Mouse (Mus musculus) neural tube, embryonic 11.5 days (tissue): ENCODE results near the gene Edil3. TPM values are rescaled to one million over a fixed set of nuclear protein-coding genes. Genes with fewer than 3 reads are reported as not detected.
"Not testable (repeated sequence)": the region's sequence is repeated elsewhere in the genome, so short reads cannot be mapped to it uniquely, and the experiment has no call there.

Experiments used
- ATAC-seq: fragments of 200-750 bp; cut with Nextera tagmentation; 2 replicates; pipeline ENCODE4 v1.8.0; 2017; ENCODE audit warnings: moderate number of reproducible peaks, mild to moderate bottlenecking, moderate TSS enrichment, moderate library complexity; ENCODE audit not compliant: insufficient read depth, low FRiP score, low TSS enrichment
- DNase-seq: peaks from one replicate; pipeline ENCODE4 v3.0.0-alpha.2; 2015; ENCODE audit warnings: low spot score
- H3K27ac ChIP-seq: fragments of 300-500 bp; sonication (generic); 2 replicates; pipeline ENCODE4 v1.5.1; 2014; ENCODE audit warnings: low read depth, mild to moderate bottlenecking, low read length
- H3K27me3 ChIP-seq: fragments of 300-500 bp; sonication (generic); 2 replicates; pipeline ENCODE4 v1.6.1; 2014; ENCODE audit warnings: mild to moderate bottlenecking, low read length, mixed read lengths; ENCODE audit not compliant: control insufficient read depth, insufficient read depth
- H3K36me3 ChIP-seq: fragments of 300-500 bp; sonication (generic); 2 replicates; pipeline ENCODE4 v1.6.1; 2014; ENCODE audit warnings: mild to moderate bottlenecking, low read length, moderate library complexity, mixed read lengths; ENCODE audit not compliant: control insufficient read depth, insufficient read depth
- H3K4me1 ChIP-seq: fragments of 300-500 bp; sonication (generic); 2 replicates; pipeline ENCODE4 v1.6.1; 2014; ENCODE audit warnings: low read length, mixed read lengths; ENCODE audit not compliant: control insufficient read depth, insufficient read depth
- H3K4me2 ChIP-seq: fragments of 300-500 bp; sonication (generic); 2 replicates; pipeline ENCODE4 v1.6.1; 2014; ENCODE audit warnings: low read depth, mild to moderate bottlenecking, moderate library complexity
- H3K4me3 ChIP-seq: fragments of 300-500 bp; sonication (generic); 2 replicates; pipeline ENCODE4 v1.5.1; 2014; ENCODE audit warnings: low read depth, low read length
- H3K9ac ChIP-seq: fragments of 300-500 bp; sonication (generic); 2 replicates; pipeline ENCODE4 v1.6.1; 2014; ENCODE audit warnings: mild to moderate bottlenecking, low read length
- H3K9me3 ChIP-seq: fragments of 300-500 bp; sonication (generic); 2 replicates; pipeline ENCODE4 v1.6.1; 2016; ENCODE audit warnings: low read length; ENCODE audit not compliant: control insufficient read depth
- WGBS: fragments of 180-500 bp; shearing (Covaris S2); extraction: QIAGEN DNeasy Blood & Tissue Kit; methylation state at CpG from one replicate; pipeline ENCODE4 v1.1.7; 2014; 5-methylcytosine and 5-hydroxymethylcytosine counted together
- polyA plus RNA-seq: library from polyadenylated mRNA; unstranded; fragments of >200 nt; fragmentation: Nextera tagmentation; extraction: Ambion mirVana; gene quantifications from 2 replicates; pipeline ENCODE4 v1.2.1, GENCODE M21; 2014

The Edil3 gene
- polyA plus RNA-seq, 1 experiment from 2014 or later = 45.1 TPM

- Histone ChIP-seq H3K27ac (no peak overlapping the region), H3K27me3 (no peaks in the 10 kb centered on the region), H3K4me3 (no peak overlapping the region), H3K36me3 (no peaks in the 10 kb centered on the region), H3K4me1 (no peaks in the 10 kb centered on the region), H3K9me3 (no peaks in the 10 kb centered on the region), H3K9ac (no peak overlapping the region), H3K4me2 (no peak overlapping the region)
- DNase-seq (peak; percentile 42), ATAC-seq (peak; percentile 63; the same call in 1 of the 2 replicates)
- WGBS = 32% methylated on average over 3 of the region's 3 CpGs
Measured at GRCm38 (mm10) chr13:89029817-89030539, 208.7 kb downstream of the Edil3 start.

GRCm38 (mm10) chr13:89035711-89036110 lies 214.4 kb downstream of the Edil3 start:
- no peak overlapping the region for H3K4me2 ChIP-seq
- H3K27me3 ChIP-seq = no peaks in the 10 kb centered on the region
- ATAC-seq = no peak
- no peaks in the 10 kb centered on the region for H3K36me3 ChIP-seq
- no peak overlapping the region for H3K4me3 ChIP-seq
- DNase-seq = no peak
- H3K4me1 ChIP-seq = no peaks in the 10 kb centered on the region
- WGBS = 77% methylated on average over 2 of the region's 2 CpGs
- H3K9ac ChIP-seq = no peak overlapping the region
- no peaks in the 10 kb centered on the region for H3K9me3 ChIP-seq
- H3K27ac ChIP-seq = no peak overlapping the region

DNA sequence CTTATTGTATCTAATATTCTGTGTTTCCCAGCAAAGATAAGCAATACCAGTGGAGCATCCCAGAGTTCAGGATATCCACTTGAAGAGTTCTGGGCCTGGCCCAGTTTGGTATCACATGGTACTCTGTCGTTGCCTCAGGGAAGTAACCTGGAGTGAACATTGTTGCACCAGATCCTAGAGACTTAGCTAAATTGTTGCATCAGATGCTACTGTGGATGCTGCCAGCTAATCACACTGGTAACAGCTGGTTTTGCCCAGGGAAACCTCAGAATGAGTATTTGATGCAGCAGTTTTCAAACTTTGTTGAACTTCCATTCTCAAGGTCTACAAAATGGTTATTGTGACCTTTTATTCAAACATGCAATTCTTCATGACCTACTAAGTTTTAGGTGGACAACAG lies 220.2 kb downstream of the Edil3 start:
- Histone ChIP-seq H3K9me3 (no peaks in the 10 kb centered on the region), H3K4me3 (no peak overlapping the region), H3K36me3 (no peaks in the 10 kb centered on the region), H3K27me3 (no peaks in the 10 kb centered on the region), H3K4me2 (no peak overlapping the region), H3K9ac (no peak overlapping the region), H3K4me1 (no peaks in the 10 kb centered on the region), H3K27ac (no peak overlapping the region)
- DNase-seq (no peak), ATAC-seq (no peak)
- WGBS = 97% methylated on average over 1 of the region's 1 CpGs

DNA sequence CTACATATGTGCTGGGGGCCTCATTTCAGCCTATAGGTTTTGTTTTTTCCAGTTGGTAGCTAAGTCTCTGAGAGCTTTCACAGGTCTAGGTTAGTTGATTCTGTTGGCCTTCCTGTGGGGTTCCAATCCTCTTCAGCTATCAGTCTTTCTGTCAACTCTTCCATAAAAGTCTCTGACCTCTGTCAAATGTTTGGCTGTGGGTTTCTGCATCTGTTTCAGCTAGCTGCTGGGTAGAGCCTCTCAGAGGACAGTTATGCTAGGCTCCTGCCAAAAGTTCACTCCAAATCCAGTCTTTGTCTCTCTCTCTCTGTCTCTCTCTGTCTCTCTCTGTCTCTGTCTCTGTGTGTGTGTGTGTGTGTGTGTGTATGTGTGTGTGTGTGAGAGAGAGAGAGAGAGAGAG lies 248.9 kb downstream of the Edil3 start:
- H3K9ac ChIP-seq, DNase-seq, H3K9me3 ChIP-seq, H3K27me3 ChIP-seq, H3K4me2 ChIP-seq, H3K27ac ChIP-seq, ATAC-seq, H3K4me3 ChIP-seq, H3K36me3 ChIP-seq, H3K4me1 ChIP-seq: not testable (repeated sequence)

DNA sequence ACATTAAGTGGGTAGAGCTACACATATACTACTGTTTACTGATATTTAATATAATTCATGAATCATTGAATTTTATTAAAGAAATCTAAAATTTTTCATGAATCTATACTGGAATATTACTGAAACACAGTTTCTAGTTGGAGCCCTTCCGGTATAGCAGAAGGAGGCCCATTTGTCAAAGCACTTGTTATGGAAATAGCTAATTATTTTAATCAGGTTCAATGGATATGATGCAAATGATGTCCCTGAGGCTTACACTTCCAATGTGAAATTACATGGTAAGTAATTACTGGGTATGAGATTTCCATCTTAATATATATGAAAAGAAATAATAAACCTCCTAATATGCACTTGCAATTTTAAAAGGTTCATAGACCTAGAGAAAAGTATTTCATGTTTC lies 254.9 kb downstream of the Edil3 start:
- 89% methylated on average over 1 of the region's 1 CpGs for WGBS
- H3K27me3 ChIP-seq = no peaks in the 10 kb centered on the region
- H3K36me3 ChIP-seq = no peaks in the 10 kb centered on the region
- no peak overlapping the region for H3K4me2 ChIP-seq
- no peak overlapping the region for H3K27ac ChIP-seq
- no peaks in the 10 kb centered on the region for H3K9me3 ChIP-seq
- H3K4me3 ChIP-seq = no peak overlapping the region
- DNase-seq (no peak), ATAC-seq (no peak)
- no peak overlapping the region for H3K9ac ChIP-seq
- no peaks in the 10 kb centered on the region for H3K4me1 ChIP-seq

- H3K4me3 ChIP-seq = no peak overlapping the region
- no peak overlapping the region for H3K27ac ChIP-seq
- H3K4me2 ChIP-seq = no peak overlapping the region
- no peak for ATAC-seq
- no peaks in the 10 kb centered on the region for H3K4me1 ChIP-seq
- no peak overlapping the region for H3K9ac ChIP-seq
- no peaks in the 10 kb centered on the region for H3K27me3 ChIP-seq
- no peaks in the 10 kb centered on the region for H3K36me3 ChIP-seq
- no peaks in the 10 kb centered on the region for H3K9me3 ChIP-seq
- WGBS = 69% methylated on average over 1 of the region's 1 CpGs
- no peak for DNase-seq
Measured at GRCm38 (mm10) chr13:89105889-89106288, 284.6 kb downstream of the Edil3 start.

- Histone ChIP-seq H3K9ac (no peak overlapping the region), H3K27ac (no peak overlapping the region), H3K36me3 (no peaks in the 10 kb centered on the region), H3K9me3 (no peaks in the 10 kb centered on the region), H3K4me3 (no peak overlapping the region), H3K4me2 (no peak overlapping the region), H3K4me1 (no peaks in the 10 kb centered on the region), H3K27me3 (no peaks in the 10 kb centered on the region)
- ATAC-seq = no peak
- DNase-seq = no peak
- WGBS = 63% methylated on average over 2 of the region's 2 CpGs
Measured at GRCm38 (mm10) chr13:89117551-89117950, 296.3 kb downstream of the Edil3 start.

DNA sequence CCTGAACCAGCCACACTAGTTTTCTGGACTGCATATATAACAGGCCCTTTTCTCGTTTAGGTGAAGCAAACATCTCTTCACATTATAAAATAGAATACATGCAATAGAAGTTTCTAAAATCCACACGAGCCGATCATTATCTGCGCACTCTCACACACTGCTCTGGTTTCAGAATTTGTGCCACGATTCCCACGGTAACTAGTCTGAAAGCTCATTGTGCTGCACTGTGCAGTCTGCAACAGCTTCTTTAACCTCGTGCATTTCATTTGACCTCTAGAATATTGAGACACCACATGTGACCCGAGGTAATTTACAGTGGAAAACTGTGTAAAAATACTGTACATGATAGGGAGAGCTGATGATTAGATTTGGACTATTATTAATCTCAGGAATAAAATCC lies 298.5 kb downstream of the Edil3 start:
- ATAC-seq (peak; percentile 26; the same call in 1 of the 2 replicates), DNase-seq (no peak)
- H3K27ac ChIP-seq = no peak overlapping the region
- no peaks in the 10 kb centered on the region for H3K9me3 ChIP-seq
- no peak overlapping the region for H3K4me3 ChIP-seq
- H3K4me1 ChIP-seq = no peaks in the 10 kb centered on the region
- 81% methylated on average over 8 of the region's 8 CpGs for WGBS
- H3K27me3 ChIP-seq = no peaks in the 10 kb centered on the region
- H3K4me2 ChIP-seq = no peak overlapping the region
- no peak overlapping the region for H3K9ac ChIP-seq
- H3K36me3 ChIP-seq = no peaks in the 10 kb centered on the region

- H3K4me2 ChIP-seq = no peak overlapping the region
- no peak for ATAC-seq
- WGBS = 80% methylated on average over 6 of the region's 6 CpGs
- H3K4me1 ChIP-seq = no peaks in the 10 kb centered on the region
- H3K4me3 ChIP-seq = no peak overlapping the region
- no peak for DNase-seq
- H3K27me3 ChIP-seq = no peaks in the 10 kb centered on the region
- H3K9ac ChIP-seq = no peak overlapping the region
- no peaks in the 10 kb centered on the region for H3K9me3 ChIP-seq
- no peaks in the 10 kb centered on the region for H3K36me3 ChIP-seq
- no peak overlapping the region for H3K27ac ChIP-seq
Measured at GRCm38 (mm10) chr13:89122511-89123253, 301.4 kb downstream of the Edil3 start.
